Mouse (Mus musculus): ENCODE measurements around the gene Ifna11.
A peak's percentile ranks its signal among the peaks of the same experiment; 100 is the strongest.
"Not testable (repeated sequence)": the region's sequence is repeated elsewhere in the genome, so short reads cannot be mapped to it uniquely, and the experiment has no call there.

Ifna11 gene

GRCm38 (mm10) chr4:88819659-88820058 lies at the start of gene Ifna11:
TSS of gene Ifna11 (plus strand) at chr4:88819959.
- no peak for DNase-seq (ENCODE audit: low spot score)

GRCm38 (mm10) chr4:88773534-88773933 lies 46.2 kb upstream of the Ifna11 start, which contains the start of gene Gm13290:
TSS of gene Gm13290 (plus strand) at chr4:88773834.
- not testable (repeated sequence) for DNase-seq (ENCODE audit: low spot score)

- not testable (repeated sequence) for DNase-seq (ENCODE audit: low spot score)
These were observed 43.1 kb upstream of the Ifna11 start, which contains the start of gene Gm13289 for GRCm38 (mm10) chr4:88776622-88777021. TSS of gene Gm13289 (plus strand) at chr4:88776922.

GRCm38 (mm10) chr4:88779550-88779949 lies 40.2 kb upstream of the Ifna11 start, which contains the start of gene Gm13272:
TSS of gene Gm13272 (plus strand) at chr4:88779850.
- not testable (repeated sequence) for DNase-seq (ENCODE audit: low spot score)

GRCm38 (mm10) chr4:88780320-88780719 lies 39.4 kb upstream of the Ifna11 start:
- DNase-seq (ENCODE audit: low spot score), result not testable (repeated sequence)

GRCm38 (mm10) chr4:88781831-88782230 lies 37.9 kb upstream of the Ifna11 start, which contains the start of gene Ifnz:
TSS of gene Ifnz (plus strand) at chr4:88782131.
- not testable (repeated sequence) for DNase-seq (ENCODE audit: low spot score)

- not testable (repeated sequence) for DNase-seq (ENCODE audit: low spot score)
These were observed 37.4 kb upstream of the Ifna11 start for GRCm38 (mm10) chr4:88782335-88782734.

- not testable (repeated sequence) for DNase-seq (ENCODE audit: low spot score)
These were observed 34.4 kb upstream of the Ifna11 start, which contains the start of gene Gm13276 for GRCm38 (mm10) chr4:88785409-88785808. TSS of gene Gm13276 (plus strand) at chr4:88785709.

GRCm38 (mm10) chr4:88788402-88788801 lies 31.4 kb upstream of the Ifna11 start, which contains the start of gene Gm13277:
TSS of gene Gm13277 (plus strand) at chr4:88788632.
- not testable (repeated sequence) for DNase-seq (ENCODE audit: low spot score)

- not testable (repeated sequence) for DNase-seq (ENCODE audit: low spot score)
These were observed 28.5 kb upstream of the Ifna11 start, which contains the start of gene Gm13278 for GRCm38 (mm10) chr4:88791250-88791649. TSS of gene Gm13278 (plus strand) at chr4:88791550.

GRCm38 (mm10) chr4:88793936-88794675 lies 25.7 kb upstream of the Ifna11 start, which contains the start of gene Gm13275:
TSS of gene Gm13275 (plus strand) at chr4:88794487.
- DNase-seq (ENCODE audit: low spot score), result not testable (repeated sequence)

GRCm38 (mm10) chr4:88797097-88797496 lies 22.7 kb upstream of the Ifna11 start, which contains the start of gene Gm13279:
TSS of gene Gm13279 (plus strand) at chr4:88797397.
- DNase-seq (ENCODE audit: low spot score), result not testable (repeated sequence)

GRCm38 (mm10) chr4:88799365-88799764 lies 20.4 kb upstream of the Ifna11 start, which contains the start of gene Gm13285:
TSS of gene Gm13285 (plus strand) at chr4:88799665.
- not testable (repeated sequence) for DNase-seq (ENCODE audit: low spot score)

GRCm38 (mm10) chr4:88802954-88803353 lies 16.8 kb upstream of the Ifna11 start, which contains the start of gene Gm13287:
TSS of gene Gm13287 (plus strand) at chr4:88803254.
- DNase-seq (ENCODE audit: low spot score), result not testable (repeated sequence)

- not testable (repeated sequence) for DNase-seq (ENCODE audit: low spot score)
These were observed 14.5 kb upstream of the Ifna11 start, which contains the start of gene Gm13288 for GRCm38 (mm10) chr4:88805231-88805630. TSS of gene Gm13288 (plus strand) at chr4:88805531.

- not testable (repeated sequence) for DNase-seq (ENCODE audit: low spot score)
These were observed 14.0 kb upstream of the Ifna11 start for GRCm38 (mm10) chr4:88805761-88806160.

- no peak for DNase-seq (ENCODE audit: low spot score)
These were observed 3.8 kb upstream of the Ifna11 start, which contains the start of gene Ifna7 for GRCm38 (mm10) chr4:88815928-88816327. TSS of gene Ifna7 (plus strand) at chr4:88816228.

GRCm38 (mm10) chr4:88822995-88823394 lies 3.2 kb downstream of the Ifna11 start:
- peak; percentile 39 for DNase-seq (ENCODE audit: low spot score)

GRCm38 (mm10) chr4:88827116-88827515 lies 7.4 kb downstream of the Ifna11 start, which contains the start of gene Ifna6:
TSS of gene Ifna6 (plus strand) at chr4:88827416.
- not testable (repeated sequence) for DNase-seq (ENCODE audit: low spot score)

- DNase-seq (ENCODE audit: low spot score), result peak; percentile 58
These were observed 10.8 kb downstream of the Ifna11 start for GRCm38 (mm10) chr4:88830523-88830922.

- DNase-seq (ENCODE audit: low spot score), result not testable (repeated sequence)
These were observed 15.5 kb downstream of the Ifna11 start, which contains the start of gene Ifna5 for GRCm38 (mm10) chr4:88835225-88835624. TSS of gene Ifna5 (plus strand) at chr4:88835525.

GRCm38 (mm10) chr4:88838828-88839227 lies 19.1 kb downstream of the Ifna11 start:
- DNase-seq (ENCODE audit: low spot score), result peak; percentile 39

All from embryo, embryonic 10.5 days (tissue).